Mouse (Mus musculus) lung, adult 10 weeks (tissue): ENCODE results near the gene Commd2. TPM values are rescaled to one million over a fixed set of nuclear protein-coding genes. Genes with fewer than 3 reads are reported as not detected.

Source experiments
- polyA plus RNA-seq: library from polyadenylated mRNA; stranded (reverse); fragments of 350-450 nt; fragmentation: Illumina TruSeq; extraction: RNeasy Lipid Tissue Mini Kit (QIAGEN cat#74804); gene quantifications from one replicate; pipeline ENCODE4 v1.2.3, GENCODE M21; 2014; ENCODE audit warnings: low read depth, low replicate concordance; ENCODE audit not compliant: insufficient read depth

Commd2 gene
- polyA plus RNA-seq, result 66.3 TPM

GRCm38 (mm10) chr3:57651231-57651864 lies at the start of gene Commd2:
Gene Commd2, minus strand, starts transcription at chr3:57651715.

GRCm38 (mm10) chr3:57692719-57693118 lies 41.2 kb upstream of the Commd2 start, which contains the start of gene Ankub1:
Gene Ankub1, minus strand, starts transcription at chr3:57692799.

Other genes with a start within 250 kb of the Commd2 start
- gene Tm4sf4, start 226.4 kb downstream of the Commd2 start, polyA plus RNA-seq, result not detected
- 35.4 TPM for gene Wwtr1, start 75.8 kb downstream of the Commd2 start, polyA plus RNA-seq
- 0.29 TPM for gene Ankub1, start 41.1 kb upstream of the Commd2 start, polyA plus RNA-seq
- gene Rnf13, start 84.3 kb upstream of the Commd2 start, polyA plus RNA-seq, result 67.0 TPM
- gene Pfn2, start 196.4 kb upstream of the Commd2 start, polyA plus RNA-seq, result 14.3 TPM